Mouse (Mus musculus) ES-Bruce4 (cell line): ENCODE results near the gene Ccdc162.

Source experiments
- CTCF ChIP-seq: IDR thresholded peaks from one replicate; pipeline ENCODE4 v1.8.1; 2011; ENCODE audit warnings: low read depth, low read length
- POLR2A ChIP-seq: IDR thresholded peaks from one replicate; pipeline ENCODE4 v1.8.1; 2011; ENCODE audit warnings: low read length; ENCODE audit not compliant: insufficient read depth

DNA sequence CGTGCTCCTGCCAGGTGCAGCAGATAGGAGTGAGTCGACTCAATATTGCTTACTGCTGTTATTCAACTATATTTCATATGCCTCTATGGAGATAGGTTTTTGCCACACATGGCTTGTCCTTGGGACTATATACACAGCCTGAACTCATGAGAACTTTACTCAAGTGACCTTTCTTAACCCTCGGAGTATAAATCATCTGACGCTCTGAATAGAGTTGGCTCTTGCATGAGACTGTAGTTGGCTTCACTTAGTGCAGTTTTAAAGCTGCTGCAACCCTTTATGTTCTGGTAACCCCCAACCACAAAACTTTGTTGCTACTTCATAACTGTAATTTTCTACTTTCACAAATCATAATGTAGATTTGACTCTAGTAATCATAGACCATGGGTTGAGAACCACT is 15.5 kb upstream of the Ccdc162 start:
- no peak for TF ChIP-seq POLR2A
- no peak for TF ChIP-seq CTCF
